9 mouse cellular contexts compared by ENCODE assay signal in genomic region chr9:62522211-62522610, GRCm38 (mm10). TPM values are rescaled to one million over a fixed set of nuclear protein-coding genes. Genes with fewer than 3 reads are reported as not detected.
DNase-seq lines count a peak whose midpoint lies in the region; ATAC-seq and TF ChIP-seq lines count a peak whose summit lies in the region.
"Had no signal": no experiment of that assay in that cellular context is flagged by ENCODE, and none has a peak within 500 bp of the region (broad histone marks: within the 10 kb centered on the region; RNA-seq: fewer than 3 reads in every experiment).

No protein-coding gene starts in this region.

- H3K4me3 ChIP-seq in E14TG2a.4 (replicated peaks; ENCODE audit: low read length), result peak overlapping the region; percentile 48
- no peak overlapping the region for H3K4me3 ChIP-seq in heart, embryonic 16.5 days (ENCODE audit: low read length)
- no peak overlapping the region for H3K4me3 ChIP-seq in neural tube, embryonic 15.5 days (replicated peaks)

- H3K9ac ChIP-seq in heart, embryonic 16.5 days (ENCODE audit: low read length), result no peak overlapping the region
- H3K9ac ChIP-seq in neural tube, embryonic 15.5 days (replicated peaks), result no peak overlapping the region

- no peaks in the 10 kb centered on the region for H3K9me3 ChIP-seq in E14TG2a.4 (ENCODE audit: low read length)
- H3K9me3 ChIP-seq in heart, embryonic 16.5 days (replicated peaks; ENCODE audit: control insufficient read depth, low read length), result no peaks in the 10 kb centered on the region
- H3K9me3 ChIP-seq in neural tube, embryonic 15.5 days (replicated peaks), result no peaks in the 10 kb centered on the region

- H3K27ac ChIP-seq in heart, embryonic 16.5 days (ENCODE audit: low read length), result peak overlapping the region; percentile 71
- peak overlapping the region; percentile 70 for H3K27ac ChIP-seq in neural tube, embryonic 15.5 days (replicated peaks)

- peak; percentile 35 to 58 for DNase-seq in adrenal gland, postnatal 36 days
- peak; percentile 49 to 64 for DNase-seq in kidney, postnatal 4 days
- no peak for DNase-seq in testis, postnatal 14 days (ENCODE audit: low spot score)
- no peak for DNase-seq in yolk sac, embryonic 10.5 days (ENCODE audit: low spot score)
- no peak for DNase-seq in natural killer cell, adult 2 months (ENCODE audit: low spot score in 2 of 2)

- 56% methylated on average over 5 of the region's 5 CpGs for WGBS in heart, embryonic 16.5 days
- WGBS in neural tube, embryonic 15.5 days, result 44% methylated on average over 5 of the region's 5 CpGs

- peaks cover 9% of the 10 kb centered on the region; the same call in 1 of the 2 replicates for H3K27me3 ChIP-seq in E14TG2a.4 (ENCODE audit: insufficient read depth, low read length)
- H3K27me3 ChIP-seq in heart, embryonic 16.5 days (ENCODE audit: control insufficient read depth, insufficient read depth, low read length), result no peaks in the 10 kb centered on the region
- no peaks in the 10 kb centered on the region for H3K27me3 ChIP-seq in neural tube, embryonic 15.5 days (replicated peaks)

- H3K36me3 ChIP-seq in E14TG2a.4 (ENCODE audit: insufficient read depth, low read length), result no peaks in the 10 kb centered on the region
- H3K36me3 ChIP-seq in heart, embryonic 16.5 days (ENCODE audit: control insufficient read depth, insufficient read depth), result no peaks in the 10 kb centered on the region
- H3K36me3 ChIP-seq in neural tube, embryonic 15.5 days, result no peaks in the 10 kb centered on the region

- H3K4me2 ChIP-seq in heart, embryonic 16.5 days (ENCODE audit: low read depth, low read length), result no peak overlapping the region; the same call in 1 of the 2 replicates
- no peak overlapping the region for H3K4me2 ChIP-seq in neural tube, embryonic 15.5 days

- ATAC-seq in heart, embryonic 16.5 days (replicated peaks; ENCODE audit: extremely low read depth, insufficient read depth, low FRiP score), result no peak
- no peak for ATAC-seq in neural tube, embryonic 15.5 days (ENCODE audit: low FRiP score)

- TF ChIP-seq CTCF in E14TG2a.4 (conservative IDR thresholded peaks at IDR 0.05; ENCODE audit: low read length), result no peak

- H3K4me1 ChIP-seq in E14TG2a.4 (replicated peaks; ENCODE audit: low read depth, low read length), result peaks cover 100% of the 10 kb centered on the region
- peaks cover 25% of the 10 kb centered on the region for H3K4me1 ChIP-seq in heart, embryonic 16.5 days (ENCODE audit: control insufficient read depth, insufficient read depth, low read length)
- H3K4me1 ChIP-seq in neural tube, embryonic 15.5 days, result peaks cover 100% of the 10 kb centered on the region

RNA-seq across cellular contexts. Expression of gene Coro2b, which starts 14.6 kb away (rescaled TPM):
- total RNA-seq in adrenal gland, postnatal 36 days (2021), result 10 to 100 TPM in 1 of 2 experiments, 1 to 10 TPM in 1; 8.4 to 14.6 TPM
- 7.1 and 8.3 TPM in 2 replicates for polyA plus RNA-seq in heart, embryonic 16.5 days (2015; fragmentation: Nextera tagmentation; extraction: Ambion mirVana)
- 34.3 and 38.2 TPM in 2 replicates for polyA plus RNA-seq in neural tube, embryonic 15.5 days (2015; fragmentation: Nextera tagmentation; extraction: Ambion mirVana)
- total RNA-seq: neutrophil, adult 5-6 weeks had no signal

Comparison
In these comparisons a context has a peak if more than half of its experiments do, and no peak if none do; other contexts are left out.
1. DNase-seq: peak in adrenal gland, postnatal 36 days (2 of 2) and kidney, postnatal 4 days (2 of 2); none in testis, postnatal 14 days (single experiment), yolk sac, embryonic 10.5 days (single experiment) and natural killer cell, adult 2 months (0 of 2).